Mouse (Mus musculus) spleen, adult 2 months (tissue): ENCODE measurements around the gene Il11ra2. TPM values are rescaled to one million over a fixed set of nuclear protein-coding genes. Genes with fewer than 3 reads are reported as not detected.

Experiments used
- polyA plus RNA-seq: library from polyadenylated mRNA; depleted of rRNA; stranded (reverse); fragments of >200 nt; gene quantifications from 2 replicates; pipeline ENCODE4 v1.2.3, GENCODE M21; 2012; rRNA removed

Gene Il11ra2
- polyA plus RNA-seq, 1 experiment = not detected

Other genes starting within 250 kb of the Il11ra2 start
- gene Gm21586, start 222.5 kb downstream of the Il11ra2 start, polyA plus RNA-seq = not detected in 2 replicates
- gene Gm2163, start 195.1 kb downstream of the Il11ra2 start, polyA plus RNA-seq = not detected in 2 replicates
- 0.02 TPM in 1 of 2 replicates, not detected in the other for gene Fam205a2, start 133.7 kb downstream of the Il11ra2 start, polyA plus RNA-seq
- gene Gm10591, start 49.7 kb downstream of the Il11ra2 start, polyA plus RNA-seq = 1.4 and 1.7 TPM in 2 replicates
- gene Gm2564, start 32.2 kb downstream of the Il11ra2 start, polyA plus RNA-seq = 39.5 and 46.7 TPM in 2 replicates
- gene Ccl27b, start 6.6 kb downstream of the Il11ra2 start, polyA plus RNA-seq = not detected in 2 replicates
- 0.30 TPM in 1 of 2 replicates, not detected in the other for gene 4930578G10Rik, start 73.7 kb upstream of the Il11ra2 start, polyA plus RNA-seq
- gene Ccl19, start 94.7 kb upstream of the Il11ra2 start, polyA plus RNA-seq = 467 and 512 TPM in 2 replicates
- gene Ccl21a, start 112.1 kb upstream of the Il11ra2 start, polyA plus RNA-seq = 248 and 325 TPM in 2 replicates
- gene Fam205a1, start 192.0 kb upstream of the Il11ra2 start, polyA plus RNA-seq = 0.05 TPM in 1 of 2 replicates, not detected in the other
- not detected in 2 replicates for gene Gm12394, start 194.9 kb upstream of the Il11ra2 start, polyA plus RNA-seq
- not detected in 2 replicates for gene Fam205c, start 212.3 kb upstream of the Il11ra2 start, polyA plus RNA-seq